Mouse (Mus musculus) fat pad, adult 2 months (tissue): Measurements from ENCODE around the gene Usp5.

Experiments used
- DNase-seq: peaks from one replicate; pipeline ENCODE4 v3.0.0-alpha.2; 2011; ENCODE audit warnings: low read depth, low spot score; ENCODE audit errors: extremely low read depth

The Usp5 gene

GRCm38 (mm10) chr6:124828868-124829798 lies at the start of gene Usp5, which contains the start of gene Cdca3:
Gene Usp5 (minus strand): TSS chr6:124829484.
Gene Cdca3 (plus strand): TSS chr6:124829547.
- DNase-seq = peak; percentile 99

GRCm38 (mm10) chr6:124874348-124874747 lies 45.1 kb upstream of the Usp5 start:
- no peak for DNase-seq

DNA sequence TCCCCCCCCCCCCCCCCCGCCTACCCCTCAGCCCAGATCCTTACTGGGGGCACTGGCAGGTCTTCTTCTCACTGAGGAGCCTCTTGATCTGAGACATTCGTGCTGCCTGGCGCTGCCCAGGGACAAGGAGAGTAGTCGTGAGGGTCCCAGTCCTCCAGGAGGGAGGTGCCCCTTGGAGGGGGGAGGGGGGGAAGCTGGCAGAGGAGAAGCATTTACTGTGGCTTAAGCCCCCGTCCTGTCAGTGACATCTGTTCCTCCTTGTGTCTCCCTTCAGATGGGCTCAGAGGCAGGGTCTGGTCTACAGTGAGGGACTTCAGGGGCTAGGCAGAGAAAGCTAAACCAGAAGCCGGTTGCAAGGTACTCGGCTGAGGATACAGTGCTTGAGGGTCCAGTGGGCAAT lies 37.3 kb upstream of the Usp5 start:
- no peak for DNase-seq

GRCm38 (mm10) chr6:124865766-124866362 lies 36.6 kb upstream of the Usp5 start:
- DNase-seq = no peak

GRCm38 (mm10) chr6:124863658-124864298 lies 34.5 kb upstream of the Usp5 start, which contains the start of gene Gpr162:
Gene Gpr162 (minus strand): TSS chr6:124863983.
- no peak for DNase-seq

DNA sequence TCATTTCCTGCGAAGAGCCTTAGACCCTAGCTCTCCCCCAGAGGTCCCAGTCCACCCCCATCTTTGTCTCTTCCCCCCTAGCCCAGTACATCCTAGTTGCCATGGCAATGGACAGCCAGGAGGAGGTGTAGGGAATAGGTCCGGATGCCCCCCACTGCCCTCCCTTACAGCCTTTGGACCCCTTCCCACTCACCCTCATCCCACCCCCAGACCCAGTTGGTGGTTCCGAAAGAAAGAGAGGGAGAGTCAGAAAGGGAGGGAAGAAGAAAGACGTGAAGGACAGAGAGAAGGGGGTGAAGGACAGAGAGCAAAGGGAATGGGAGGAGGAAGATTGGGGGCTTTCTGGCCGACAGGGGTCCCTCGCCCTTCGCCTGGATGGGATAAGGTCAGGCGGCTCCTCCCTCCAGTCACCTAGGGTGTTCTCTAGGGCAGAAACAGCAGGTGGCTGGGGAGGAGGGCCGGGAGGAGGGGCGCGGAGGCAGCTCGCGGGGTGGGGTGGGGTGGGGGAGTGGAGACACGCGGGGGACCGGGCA lies 33.9 kb upstream of the Usp5 start:
- DNase-seq = no peak

DNA sequence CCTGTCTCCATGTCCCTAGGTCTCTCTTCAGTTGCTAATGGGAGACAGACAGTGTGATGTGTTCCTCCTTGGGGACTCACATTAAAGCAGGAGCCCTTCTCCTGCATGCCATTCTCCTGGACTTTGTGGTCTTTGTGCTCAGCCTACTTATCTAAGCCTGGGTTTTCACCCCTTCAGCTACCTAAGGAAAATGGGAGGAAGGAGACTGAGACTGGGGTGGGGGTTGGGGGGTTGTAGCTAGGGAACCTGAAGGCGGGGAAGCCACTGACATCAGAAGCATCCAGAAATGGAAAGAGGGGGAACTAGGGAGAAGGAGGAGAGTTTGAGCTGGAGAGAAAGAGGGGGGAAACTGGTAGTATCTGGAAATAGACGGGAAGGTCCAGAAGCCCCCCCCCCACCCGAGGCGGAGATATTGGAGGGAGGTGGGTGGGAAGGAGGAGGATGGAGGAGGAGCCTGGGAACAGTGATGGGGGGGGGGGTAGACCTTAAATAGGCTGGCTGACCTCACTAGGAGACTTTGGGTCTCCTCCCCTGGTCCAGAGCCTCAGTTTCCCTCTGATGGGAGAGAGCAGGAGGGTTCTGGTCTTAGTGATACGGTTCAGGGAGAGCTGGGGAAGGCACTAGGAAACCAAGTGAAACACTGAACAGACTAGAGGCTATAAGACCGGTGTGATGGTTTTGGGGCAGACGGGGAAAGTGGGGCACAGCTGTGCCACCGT lies 33.3 kb upstream of the Usp5 start:
- DNase-seq = no peak

- no peak for DNase-seq
Observed at GRCm38 (mm10) chr6:124861802-124862201, 32.5 kb upstream of the Usp5 start.

DNA sequence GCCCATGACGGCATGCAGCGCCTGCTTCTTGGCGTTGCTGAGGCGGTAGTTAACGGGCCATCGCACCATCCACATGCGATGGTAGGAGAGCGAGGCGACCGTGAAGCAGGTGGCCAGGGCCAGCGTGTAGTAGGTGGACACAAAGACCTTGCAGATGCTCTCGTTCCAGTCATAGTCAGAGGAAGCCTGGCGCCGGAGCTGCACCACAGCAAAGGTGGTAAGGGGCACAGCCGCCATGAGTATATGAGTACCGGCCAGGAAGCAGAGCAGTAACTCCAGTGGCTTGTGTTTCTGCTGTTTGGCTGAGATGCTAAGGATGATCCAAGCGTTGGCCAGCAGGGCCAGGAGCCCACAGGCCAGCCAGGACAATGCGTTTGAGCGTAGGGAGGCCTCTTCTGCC lies 32.0 kb upstream of the Usp5 start:
- DNase-seq = no peak

DNA sequence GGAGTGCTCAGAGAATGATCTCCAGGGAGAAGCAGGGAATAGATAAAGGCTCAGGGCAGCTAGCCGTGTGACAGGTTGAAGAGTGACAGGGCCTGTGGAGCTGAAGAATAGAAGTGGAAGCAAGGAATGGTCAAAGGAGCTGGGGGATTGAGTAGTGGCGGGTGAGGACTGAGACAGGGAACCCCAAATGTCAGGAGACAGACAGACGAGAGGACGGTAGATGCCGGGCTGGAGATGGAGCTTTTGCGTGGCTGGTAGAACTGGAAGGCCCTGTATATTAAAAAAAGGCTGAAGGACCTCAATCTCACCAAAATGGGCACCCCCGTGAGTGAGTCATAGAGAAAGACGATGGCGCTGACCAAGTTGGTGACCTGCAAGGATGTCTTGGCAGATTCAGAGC lies 31.2 kb upstream of the Usp5 start:
- no peak for DNase-seq

GRCm38 (mm10) chr6:124859725-124860124 lies 30.4 kb upstream of the Usp5 start:
- DNase-seq = no peak

DNA sequence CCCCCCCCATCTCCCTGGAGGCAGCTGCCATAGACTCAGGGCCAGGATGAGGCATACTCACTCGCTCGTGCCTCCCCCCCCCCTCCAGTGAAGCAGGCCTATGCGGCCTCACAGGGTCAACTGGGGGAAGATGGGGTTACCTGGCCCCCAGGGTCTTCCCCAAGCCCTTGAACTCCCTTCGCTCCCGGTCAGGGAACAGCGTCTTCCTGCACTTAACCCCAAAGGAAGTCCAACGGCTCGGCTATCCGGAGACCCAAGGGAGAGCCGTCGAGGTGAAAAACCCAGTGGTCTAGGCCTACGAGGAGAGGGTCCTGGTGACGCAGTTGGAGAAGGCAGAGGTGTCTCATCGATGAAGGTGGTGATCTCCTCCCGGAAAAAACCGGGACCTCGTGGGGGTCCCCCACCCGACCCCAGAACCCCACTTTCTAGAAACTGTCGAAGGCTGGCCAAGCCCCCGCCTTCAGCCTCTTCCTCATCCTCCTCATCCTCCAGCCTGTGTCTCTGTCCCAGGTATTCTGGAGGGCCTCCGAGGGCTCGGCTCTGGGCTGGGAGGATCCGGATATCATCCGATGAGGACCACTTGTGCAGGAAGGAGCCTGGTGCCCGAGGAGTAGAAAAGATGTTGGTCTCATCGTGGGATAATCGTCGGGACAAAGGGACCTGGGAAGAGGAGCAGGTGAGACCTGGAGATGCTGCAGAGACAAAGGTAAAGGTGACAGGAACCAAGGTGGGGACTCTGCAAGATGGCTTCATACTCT lies 29.5 kb upstream of the Usp5 start:
- DNase-seq = no peak

DNA sequence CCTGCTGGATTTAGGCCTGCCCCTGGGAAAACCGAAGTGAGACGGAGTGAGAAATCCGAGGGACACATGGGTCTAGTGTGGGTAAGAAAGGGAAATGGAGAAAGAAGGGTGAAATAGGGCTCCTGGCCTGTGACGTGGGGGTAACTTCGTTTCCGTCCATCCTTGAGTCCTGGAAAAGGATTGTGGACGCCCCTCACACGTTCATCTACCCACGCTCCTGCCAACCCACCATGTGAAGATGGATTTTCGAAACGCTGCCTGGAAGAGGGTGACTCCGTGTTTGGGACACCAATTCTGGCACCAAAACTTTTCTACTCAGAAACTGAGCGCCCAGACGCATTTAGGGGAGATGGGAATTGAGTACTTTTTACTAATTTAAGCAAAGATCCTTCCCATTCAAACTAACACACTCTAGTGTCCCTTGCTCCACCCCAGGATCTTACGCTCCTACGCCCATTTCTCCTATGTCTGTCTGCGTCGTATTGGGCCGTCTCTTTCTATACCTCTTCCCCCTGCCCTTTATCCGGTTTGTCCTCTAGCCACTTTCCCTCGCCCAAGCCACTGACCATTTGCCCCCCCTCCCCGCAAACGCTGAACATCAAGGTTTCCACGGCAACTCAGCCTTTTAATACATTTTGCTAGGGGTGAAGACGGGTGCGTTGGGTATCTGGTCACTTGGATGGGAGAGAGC lies 28.7 kb upstream of the Usp5 start:
- DNase-seq = no peak

- no peak for DNase-seq
Observed at GRCm38 (mm10) chr6:124856916-124857839, 27.9 kb upstream of the Usp5 start, which contains the start of gene P3h3. Gene P3h3 (minus strand): TSS chr6:124857752.

DNA sequence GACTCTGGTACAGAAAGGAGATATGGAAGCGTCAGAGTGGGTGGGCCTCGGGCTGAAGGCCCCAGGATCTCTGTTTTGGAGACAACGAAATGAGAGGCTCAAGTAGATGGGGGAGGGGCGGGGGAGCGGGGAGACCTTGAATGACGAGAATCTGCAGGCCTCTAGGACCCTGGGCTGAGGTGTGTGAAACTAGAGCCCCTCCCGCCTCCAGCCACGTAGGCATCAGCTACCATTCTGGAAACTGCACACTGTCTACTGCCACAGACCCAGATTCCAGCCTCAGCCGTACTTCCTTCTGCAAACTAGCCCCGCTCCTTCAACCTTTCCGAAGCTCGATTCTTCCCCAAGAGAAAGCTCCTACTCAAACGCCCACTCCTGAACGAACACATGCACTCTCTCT lies 27.0 kb upstream of the Usp5 start:
- DNase-seq = no peak

DNA sequence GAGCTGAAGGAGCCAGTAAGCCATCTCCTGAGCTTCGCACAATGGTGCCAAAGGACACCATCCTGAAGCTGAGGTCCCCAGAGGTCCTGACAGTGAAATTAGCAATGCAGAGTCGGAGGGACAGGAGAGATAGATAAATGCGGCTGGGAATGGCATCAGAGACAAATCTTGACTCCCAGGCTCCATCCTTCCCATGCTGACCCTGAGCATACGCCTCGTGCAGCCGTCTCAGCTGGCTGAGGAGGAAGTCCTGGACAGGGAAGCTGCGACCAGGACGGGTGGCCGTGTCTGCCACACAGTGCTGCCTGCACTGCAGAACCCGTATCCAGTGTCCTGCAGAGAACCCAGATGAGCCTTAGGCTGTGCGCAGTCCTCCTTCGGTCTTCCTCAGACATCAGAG lies 25.4 kb upstream of the Usp5 start:
- DNase-seq = no peak

- no peak for DNase-seq
Observed at GRCm38 (mm10) chr6:124850535-124850934, 21.3 kb upstream of the Usp5 start.

DNA sequence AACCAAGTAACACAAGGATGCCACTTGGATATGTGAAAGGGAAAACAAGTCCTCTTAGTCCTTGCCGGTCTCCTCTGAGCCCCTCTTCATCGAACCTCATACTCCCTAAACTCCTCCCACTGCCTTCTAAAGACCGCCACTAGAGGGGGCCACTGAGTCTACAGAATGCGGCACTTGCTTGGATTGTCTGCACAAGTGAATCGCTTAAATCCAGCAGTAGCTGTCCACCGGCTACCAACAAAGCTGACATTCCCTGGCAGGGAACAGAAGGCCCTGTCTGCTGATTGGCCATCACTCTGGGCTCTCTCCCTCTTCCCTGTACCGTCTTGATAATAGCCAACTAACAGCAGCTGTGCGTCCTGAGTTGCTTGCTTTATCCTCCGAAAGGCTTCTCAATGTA lies 18.0 kb upstream of the Usp5 start:
- no peak for DNase-seq
